Mouse (Mus musculus) hindlimb bud, embryonic 11.5 days (tissue): ENCODE measurements around the gene Ntf5.
"Not testable (repeated sequence)": the region's sequence is repeated elsewhere in the genome, so short reads cannot be mapped to it uniquely, and the experiment has no call there.

Experiments used
- DNase-seq: peaks from one replicate; pipeline ENCODE4 v3.0.0-alpha.2; 2012; ENCODE audit warnings: low read depth, low spot score; ENCODE audit errors: extremely low spot score

The Ntf5 gene

DNA sequence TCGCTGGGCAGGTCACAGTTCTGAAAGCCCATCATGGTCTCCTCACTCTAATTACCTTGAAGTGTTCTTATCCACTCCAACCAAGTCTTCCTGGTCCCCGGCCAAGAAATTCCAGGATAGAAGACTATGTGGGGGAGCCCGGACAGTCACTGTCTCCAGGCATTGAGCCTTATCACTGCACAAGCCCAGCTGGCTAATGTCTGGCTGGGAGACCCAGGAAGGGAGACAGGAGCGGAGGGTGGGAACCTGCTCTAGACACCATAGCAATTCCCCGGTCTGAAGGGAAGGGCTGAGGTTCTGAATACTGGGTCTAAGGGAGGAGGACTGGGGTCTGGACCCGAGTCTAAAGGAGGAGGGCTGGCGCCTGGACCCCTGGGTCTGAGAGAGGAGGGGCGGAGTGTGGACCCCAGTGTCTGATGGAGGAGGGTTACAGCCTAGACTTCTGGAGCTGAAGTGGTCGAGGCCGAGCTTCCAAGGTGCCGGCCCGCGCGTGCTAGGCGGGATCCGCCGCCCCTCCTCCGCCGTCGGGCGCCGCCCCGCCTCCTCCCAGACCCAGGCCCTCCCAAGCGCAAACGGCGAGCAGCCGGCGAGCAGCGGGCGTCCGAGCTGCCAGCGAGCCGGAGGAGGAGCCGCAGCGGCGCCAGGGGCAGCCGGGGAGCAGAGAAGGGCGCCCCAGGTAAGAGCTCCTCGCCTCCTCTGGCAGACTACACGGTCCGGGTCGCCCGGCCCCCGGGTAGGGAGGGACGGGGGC is at the start of gene Ntf5:
Gene Ntf5 (plus strand): TSS at position 583 of the 751 bp plus-strand sequence.
- no peak for DNase-seq

DNA sequence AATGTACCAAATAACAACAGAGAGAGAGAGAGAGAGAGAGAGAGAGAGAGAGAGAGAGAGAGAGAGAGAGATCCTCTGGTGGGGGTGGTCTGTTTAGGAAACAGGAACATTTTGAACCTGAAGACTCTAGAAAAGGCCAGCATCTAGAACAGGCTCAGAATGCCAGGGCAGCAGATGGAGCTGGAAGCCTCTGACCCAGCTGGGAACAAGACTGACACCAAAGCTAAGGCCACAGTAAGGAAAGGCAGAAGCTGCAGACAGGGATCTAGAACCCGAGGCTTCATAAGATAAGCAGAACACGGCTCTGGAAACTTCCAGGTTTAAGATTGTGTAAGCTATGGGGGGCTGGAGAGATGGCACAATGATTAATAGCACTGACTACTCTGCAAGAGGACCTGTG is 49.5 kb upstream of the Ntf5 start:
- no peak for DNase-seq

GRCm38 (mm10) chr7:45365742-45366651 is 47.5 kb upstream of the Ntf5 start:
- no peak for DNase-seq

DNA sequence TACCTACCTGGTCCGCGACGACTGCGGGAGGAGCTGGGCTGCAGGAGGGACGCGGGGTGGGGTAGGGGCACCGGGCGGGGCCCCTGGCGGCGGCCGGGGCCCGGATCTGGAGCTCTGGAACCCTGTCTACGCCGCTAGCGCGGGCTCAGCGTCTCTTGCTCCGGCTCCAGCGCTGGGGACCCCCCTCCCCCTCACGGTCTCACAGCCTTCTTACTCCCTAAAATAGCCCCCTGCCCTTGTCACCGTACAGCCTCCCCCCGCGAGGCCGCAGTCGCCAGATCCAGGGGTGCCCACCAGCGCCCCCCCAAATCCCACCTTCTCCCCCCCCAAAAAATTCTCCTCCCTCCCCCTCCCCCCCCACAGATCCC is 46.9 kb upstream of the Ntf5 start, which contains the start of gene Ppfia3:
Gene Ppfia3 (minus strand): TSS at position 368 of the 368 bp plus-strand sequence.
- no peak for DNase-seq

DNA sequence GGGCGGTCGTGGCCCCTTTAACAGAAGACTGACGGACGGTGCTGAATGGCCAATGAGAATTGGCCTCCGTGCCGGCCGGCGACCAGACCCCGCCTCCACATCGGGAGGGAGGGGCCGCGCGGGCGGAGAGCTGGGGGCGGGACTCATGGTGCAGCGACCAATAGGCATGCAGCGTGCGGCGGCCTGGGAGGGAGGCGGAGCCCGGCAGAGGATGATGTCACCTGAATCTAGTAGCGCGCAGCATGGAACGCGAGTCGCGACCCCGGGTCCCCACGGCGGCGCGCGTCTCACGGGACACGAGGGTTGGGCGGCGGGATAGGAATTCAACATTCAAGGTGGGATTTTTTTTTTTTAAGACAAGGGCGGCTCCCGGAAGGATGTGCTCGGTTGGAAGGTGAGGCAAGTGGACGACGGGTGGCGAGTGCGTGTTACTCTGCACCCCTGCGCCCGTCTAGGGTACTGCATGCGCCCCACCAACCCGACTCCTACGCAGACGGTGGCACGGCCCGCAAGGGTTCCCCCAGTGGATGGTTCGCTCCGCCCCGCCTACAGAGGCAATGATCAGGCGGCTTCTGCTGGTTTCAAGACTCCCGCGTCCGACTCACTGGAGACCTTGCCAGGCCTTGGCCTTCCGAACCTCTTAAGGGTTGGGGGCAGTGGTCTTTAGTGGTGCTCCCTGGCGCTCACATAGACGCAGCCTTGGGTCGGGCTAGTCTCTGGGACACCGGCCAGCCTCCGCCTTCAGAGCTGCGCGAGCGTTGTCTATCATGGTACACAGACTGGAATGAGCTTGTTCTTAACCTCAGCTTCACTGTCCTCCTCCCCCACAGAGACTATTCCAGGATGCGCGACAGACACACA is 46.2 kb upstream of the Ntf5 start:
- DNase-seq = peak; percentile 82

- no peak for DNase-seq
Measured at GRCm38 (mm10) chr7:45368178-45368577, 45.3 kb upstream of the Ntf5 start.

GRCm38 (mm10) chr7:45369022-45369745 is 44.3 kb upstream of the Ntf5 start:
- no peak for DNase-seq

DNA sequence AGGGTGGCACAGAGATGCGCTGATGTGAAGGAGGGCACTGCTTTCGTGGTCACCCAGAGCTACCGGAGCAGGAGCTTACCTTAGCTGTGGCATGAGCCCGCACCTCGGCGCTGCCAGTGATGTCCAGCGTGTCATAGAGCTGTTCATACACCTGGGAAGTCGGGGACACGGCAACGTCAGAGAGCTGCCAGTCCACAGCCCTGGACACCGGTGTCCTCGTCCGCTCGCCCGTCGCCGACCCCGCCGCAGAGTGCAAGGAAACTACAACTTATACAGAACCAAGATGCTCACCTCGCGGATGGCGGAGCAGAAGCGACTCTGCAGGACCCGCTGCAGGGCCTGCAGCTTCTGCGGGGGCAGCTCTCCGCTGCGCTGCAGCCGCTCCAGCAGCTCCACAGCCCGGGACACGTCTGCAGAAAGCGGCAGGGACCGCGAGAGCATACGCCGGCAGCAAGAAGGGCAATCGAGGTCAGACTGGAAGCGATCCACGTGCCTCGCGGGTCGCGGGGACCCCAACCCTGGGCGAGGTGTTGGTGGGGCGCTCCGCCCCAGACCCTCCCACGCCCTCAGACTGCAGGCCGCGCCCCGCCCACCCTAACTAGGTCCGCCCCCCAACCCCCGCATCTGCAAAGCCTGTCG is 43.5 kb upstream of the Ntf5 start:
- DNase-seq = no peak

DNA sequence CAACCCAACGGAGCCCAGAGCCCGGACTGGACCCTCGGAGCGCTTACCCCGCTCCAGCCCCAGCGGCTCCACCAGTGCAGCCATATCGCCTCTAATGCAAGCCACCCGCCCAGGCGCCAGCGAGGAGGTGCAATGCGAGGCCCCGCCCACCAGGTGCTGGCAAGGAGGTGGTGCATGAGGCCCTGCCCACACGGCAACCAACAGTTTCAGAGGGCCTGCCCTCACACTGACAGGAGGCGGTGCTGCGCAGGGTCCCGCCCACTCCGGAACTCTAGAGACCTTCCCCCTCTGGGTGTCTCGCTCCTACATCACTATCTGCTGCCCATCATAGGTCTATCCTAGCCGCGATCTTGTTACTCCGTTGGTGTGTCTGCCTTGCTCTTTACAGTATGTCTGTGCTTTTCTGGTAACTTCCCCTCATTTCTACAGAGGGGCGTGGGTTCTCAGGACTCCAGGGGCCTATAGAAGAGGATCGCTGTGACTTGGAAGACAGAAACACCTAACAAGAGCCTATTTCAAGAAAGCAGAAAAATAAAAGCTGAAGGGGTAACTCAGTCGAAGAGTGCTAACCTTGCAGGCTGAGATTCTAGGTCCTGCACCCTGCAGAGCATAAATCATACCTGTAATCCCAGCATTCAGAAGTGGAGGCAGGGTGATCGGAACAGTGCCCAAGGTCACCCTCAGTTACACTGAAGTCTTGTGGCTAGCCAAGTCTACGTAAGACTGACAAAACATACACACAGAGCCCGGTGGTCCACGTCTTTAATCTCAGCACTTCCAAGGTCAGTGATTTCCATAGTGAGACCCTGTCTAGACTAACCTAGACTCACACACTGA is 42.8 kb upstream of the Ntf5 start, which contains the start of gene Lin7b:
Gene Lin7b (minus strand): TSS at position 109 of the 837 bp plus-strand sequence.
- DNase-seq = peak; percentile 49

- no peak for DNase-seq
Measured at GRCm38 (mm10) chr7:45372371-45372770, 41.1 kb upstream of the Ntf5 start.

- no peak for DNase-seq
Measured at GRCm38 (mm10) chr7:45374620-45375019, 38.9 kb upstream of the Ntf5 start.

DNA sequence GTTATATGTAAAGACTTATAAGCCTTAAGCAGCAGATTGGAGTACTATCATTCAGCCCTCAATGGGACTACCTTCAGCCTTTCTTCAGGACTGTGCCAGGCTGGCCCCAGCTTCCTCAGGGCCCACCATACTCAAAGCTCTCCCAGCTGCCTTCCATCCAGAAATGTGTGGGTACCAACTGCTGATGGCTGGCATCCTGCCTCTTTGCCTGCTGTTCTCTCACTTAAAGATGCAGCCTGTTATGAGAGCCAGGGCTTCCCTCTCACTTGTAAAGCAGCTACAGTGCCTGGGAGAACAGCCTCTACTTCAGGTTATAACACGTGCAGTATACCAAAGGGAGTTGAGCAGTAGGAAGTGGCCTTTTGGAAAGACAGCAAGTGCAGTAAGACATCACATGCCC is 37.4 kb upstream of the Ntf5 start:
- DNase-seq = no peak

GRCm38 (mm10) chr7:45386077-45386476 is 27.4 kb upstream of the Ntf5 start:
- DNase-seq = no peak

- peak; percentile 58 for DNase-seq
Measured at GRCm38 (mm10) chr7:45395129-45395541, 18.4 kb upstream of the Ntf5 start.

DNA sequence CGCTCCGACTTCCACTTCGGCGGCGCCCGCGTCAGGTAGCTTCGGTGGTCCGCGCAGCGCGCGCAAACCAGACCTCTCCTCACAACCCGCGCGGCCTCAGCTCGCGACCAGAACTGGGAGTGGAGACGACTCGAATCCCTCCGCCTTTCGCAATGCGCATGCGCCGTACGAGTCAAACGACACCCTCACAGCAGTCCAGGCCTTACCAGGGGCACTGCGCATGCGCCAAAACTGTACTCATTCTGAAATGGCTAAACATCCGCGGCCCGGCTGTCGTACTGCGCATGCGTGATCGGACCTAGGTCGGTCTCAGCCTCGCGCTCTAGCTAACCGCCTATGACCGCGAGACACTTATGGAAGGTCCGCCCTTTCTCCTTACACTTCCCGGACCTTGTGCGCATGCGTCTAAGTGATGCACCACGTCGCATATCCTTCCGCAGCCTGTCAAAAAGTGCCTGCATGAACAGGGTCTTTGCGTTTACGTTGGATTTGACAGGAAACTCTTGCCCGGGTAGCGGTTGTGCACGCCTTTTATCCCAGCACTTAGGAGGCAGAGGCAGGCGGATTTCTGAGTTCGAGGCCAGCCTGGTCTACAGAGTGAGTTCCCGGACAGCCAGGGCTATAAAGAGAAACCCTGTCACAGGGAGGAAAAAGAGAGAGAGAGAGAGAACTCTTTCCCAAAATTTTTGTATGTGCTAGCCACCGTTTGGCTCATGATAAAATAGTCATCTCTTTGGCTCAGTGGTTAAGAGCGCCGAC is 17.7 kb upstream of the Ntf5 start, which contains the start of gene Snrnp70:
Gene Snrnp70 (minus strand): TSS at position 165 of the 759 bp plus-strand sequence.
- DNase-seq = peak; percentile 100

- not testable (repeated sequence) for DNase-seq
Measured at GRCm38 (mm10) chr7:45396337-45396775, 17.1 kb upstream of the Ntf5 start.

- no peak for DNase-seq
Measured at GRCm38 (mm10) chr7:45396787-45397186, 16.7 kb upstream of the Ntf5 start.

DNA sequence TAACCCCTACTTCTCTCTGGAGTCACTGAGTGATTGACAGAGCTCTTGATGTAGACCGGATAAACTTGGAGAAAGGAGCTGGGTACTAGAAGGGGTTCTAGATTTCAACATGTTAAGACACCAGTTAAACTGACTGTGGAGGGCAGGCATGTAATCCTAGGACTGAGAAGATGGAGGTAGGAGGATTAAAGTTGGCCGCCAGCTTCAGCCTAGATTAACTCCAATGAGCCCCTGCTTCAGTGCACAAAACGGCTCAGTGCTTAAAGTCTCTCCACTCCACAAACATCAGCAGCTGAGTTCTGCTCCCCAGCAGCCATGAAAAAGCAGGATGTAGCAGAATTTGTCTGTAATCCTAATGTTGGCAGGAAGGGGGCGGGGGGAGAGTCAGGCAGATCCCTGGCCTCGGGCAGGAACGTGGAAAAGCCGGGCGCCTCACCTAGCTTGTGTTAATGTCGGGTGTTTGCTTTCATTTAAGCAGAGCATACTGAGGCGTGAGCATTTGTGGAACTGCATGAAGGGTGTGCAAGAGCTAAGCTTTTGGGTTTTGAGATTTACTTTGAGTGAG is 11.9 kb upstream of the Ntf5 start:
- DNase-seq = no peak
